Mouse (Mus musculus) thymus, postnatal 14 days (tissue): ENCODE results near the gene Cd68.
"Not testable (repeated sequence)": the region's sequence is repeated elsewhere in the genome, so short reads cannot be mapped to it uniquely, and the experiment has no call there.

Experiments
- DNase-seq: peaks from one replicate; pipeline ENCODE4 v3.0.0; 2021

Cd68 gene

DNA sequence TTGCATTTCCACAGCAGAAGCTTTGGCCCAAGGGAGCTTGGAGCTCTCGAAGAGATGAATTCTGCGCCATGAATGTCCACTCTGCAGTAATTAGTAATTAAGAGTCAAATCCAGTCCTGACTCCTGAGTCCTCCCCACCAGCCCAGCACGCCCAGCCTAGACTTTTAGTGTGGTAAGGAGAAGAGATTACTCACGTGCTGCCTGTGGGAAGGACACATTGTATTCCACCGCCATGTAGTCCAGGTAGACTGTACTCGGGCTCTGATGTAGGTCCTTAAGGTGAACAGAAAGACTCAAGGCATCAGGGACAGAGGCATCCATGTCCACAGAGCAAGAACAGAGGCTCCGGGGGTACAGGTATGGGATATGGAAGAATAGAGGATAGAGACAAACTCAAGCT, 1.1 kb downstream of the Cd68 start:
- DNase-seq: no peak

- no peak for DNase-seq
These were observed 2.2 kb downstream of the Cd68 start for GRCm38 (mm10) chr11:69663795-69664194.

DNA sequence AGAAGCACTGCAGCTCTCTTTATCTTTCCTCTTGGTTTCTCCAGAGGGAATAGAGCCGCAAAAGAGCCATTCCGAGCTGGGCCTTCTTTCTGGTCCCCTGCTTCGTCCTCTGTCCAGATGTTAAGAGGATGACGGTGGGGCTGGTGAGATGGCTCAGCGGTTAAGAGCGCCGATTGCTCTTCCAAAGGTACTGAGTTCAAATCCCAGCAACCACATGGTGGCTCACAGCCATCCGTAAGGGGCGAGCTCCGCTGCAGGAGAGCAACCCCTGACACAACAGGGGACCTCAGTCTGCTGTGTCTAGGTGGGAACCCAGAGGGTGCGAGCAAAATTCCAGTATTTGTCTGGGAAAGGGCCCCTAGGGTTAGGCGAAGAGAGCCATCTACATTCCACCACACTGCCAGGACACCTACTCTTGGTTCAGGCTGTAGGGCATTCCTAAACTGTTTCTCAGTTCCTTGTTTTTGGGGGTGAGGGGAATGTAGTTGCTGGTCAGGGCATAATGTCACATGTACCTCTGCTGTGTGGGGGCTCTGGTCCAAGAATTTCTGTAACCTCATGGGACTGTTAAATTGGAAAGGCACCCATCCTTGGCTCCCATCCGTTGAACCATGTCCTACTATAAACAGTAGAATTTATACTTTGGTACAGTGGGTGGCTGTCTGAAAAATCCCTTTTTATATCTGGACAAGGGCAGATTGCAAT, 2.8 kb downstream of the Cd68 start:
- DNase-seq: no peak

- peak; percentile 96 for DNase-seq
These were observed 3.6 kb downstream of the Cd68 start, which contains the start of gene Mpdu1 for GRCm38 (mm10) chr11:69662213-69662966. Mpdu1 (minus strand) TSS chr11:69662642.

DNA sequence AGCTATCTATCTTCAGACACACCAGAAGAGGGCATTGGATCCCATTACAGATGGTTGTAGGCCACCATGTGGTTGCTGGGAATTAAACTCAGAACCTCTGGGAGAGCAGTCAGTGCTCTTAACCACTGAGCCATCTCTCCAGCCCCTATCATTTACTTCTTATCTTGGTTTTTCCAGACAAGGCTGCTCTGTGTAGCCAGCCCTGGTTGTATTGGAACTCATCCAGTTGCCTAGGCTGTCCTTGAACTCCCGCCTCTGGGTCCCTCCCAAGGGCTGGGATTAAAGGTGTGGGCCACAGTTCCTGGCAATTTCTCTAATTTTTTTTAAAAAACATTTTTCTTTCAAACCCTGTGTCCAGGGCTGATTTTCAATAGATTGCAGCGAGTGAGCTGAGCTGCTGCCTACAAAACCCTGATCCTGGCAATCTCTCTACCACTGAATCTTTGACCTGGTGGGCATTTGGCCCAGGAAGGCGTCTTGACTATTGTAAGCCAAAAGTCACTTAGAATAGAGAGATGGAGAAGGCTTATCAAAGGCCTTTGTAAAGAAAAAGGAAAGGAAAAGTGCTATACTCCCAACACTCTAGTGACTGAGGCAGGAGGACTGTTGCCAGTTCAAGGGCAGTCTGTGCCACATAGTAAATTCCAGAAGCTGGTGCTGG, 4.6 kb downstream of the Cd68 start:
- DNase-seq: no peak

DNA sequence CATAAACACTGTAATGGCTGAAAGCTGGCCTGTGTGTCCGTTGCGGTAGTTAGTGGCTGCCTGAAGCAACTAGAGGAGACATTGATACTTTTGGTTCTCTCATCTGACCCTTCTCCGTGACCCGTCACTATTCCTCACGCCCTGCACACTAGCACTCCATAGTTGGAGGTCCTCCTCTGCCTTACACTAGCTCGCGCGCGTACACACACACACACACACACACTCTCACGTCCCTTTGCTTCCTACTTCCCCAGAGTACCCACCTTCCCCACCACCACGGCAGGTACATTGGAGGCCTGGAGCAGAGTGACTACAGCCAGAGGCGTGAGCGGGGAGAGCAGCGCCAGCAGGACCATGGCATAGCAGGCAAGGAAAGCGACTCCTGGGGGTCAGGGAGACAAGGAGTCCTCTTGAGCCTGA, 8.5 kb downstream of the Cd68 start:
- no peak for DNase-seq

DNA sequence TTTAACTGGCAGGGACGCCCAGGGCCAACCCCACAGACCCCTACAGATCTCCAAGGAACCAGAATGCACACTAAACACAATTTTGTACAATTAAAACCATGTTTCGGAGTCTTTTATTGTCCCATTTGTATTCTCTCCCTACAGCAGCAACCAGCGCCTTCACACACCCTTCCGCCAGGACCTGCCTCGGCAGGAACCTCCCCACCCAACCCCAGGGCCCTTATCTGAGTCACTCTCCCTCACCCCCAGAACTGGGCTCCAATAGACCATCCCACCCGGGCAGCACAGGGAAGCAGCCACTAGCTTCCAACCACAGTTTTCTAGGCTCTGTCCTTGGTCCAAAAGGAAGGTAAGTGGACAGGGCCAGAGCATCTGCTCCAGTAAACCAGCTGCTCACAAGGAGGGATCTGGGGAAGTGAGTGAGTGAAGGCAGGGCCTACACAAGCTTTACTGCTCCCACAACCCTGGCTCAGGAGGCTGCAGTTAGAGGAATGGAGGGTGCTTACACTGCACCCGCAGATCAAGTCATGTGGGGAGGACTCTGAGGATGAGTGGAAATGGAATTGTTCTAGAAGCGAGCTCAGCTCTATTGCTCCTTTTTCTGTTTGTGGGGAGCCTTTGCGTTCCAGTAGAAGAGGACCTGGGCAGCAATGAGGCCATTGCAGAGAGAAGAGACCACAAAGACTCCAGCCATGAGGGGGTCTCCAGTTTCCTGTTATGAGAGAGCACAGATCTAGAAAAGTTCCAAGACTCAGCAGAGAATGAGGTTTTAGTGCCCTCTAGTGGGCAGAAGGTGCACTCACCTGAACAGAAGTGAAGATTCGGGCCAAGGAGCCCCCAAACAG, 9.1 kb downstream of the Cd68 start:
- DNase-seq: peak; percentile 67

GRCm38 (mm10) chr11:69656065-69656455, 9.9 kb downstream of the Cd68 start:
- no peak for DNase-seq

- peak; percentile 47 for DNase-seq
These were observed 10.5 kb downstream of the Cd68 start, which contains the start of gene Sox15 for GRCm38 (mm10) chr11:69655264-69656064. Sox15 (plus strand) TSS chr11:69655314.

GRCm38 (mm10) chr11:69654760-69655159, 11.2 kb downstream of the Cd68 start:
- no peak for DNase-seq

DNA sequence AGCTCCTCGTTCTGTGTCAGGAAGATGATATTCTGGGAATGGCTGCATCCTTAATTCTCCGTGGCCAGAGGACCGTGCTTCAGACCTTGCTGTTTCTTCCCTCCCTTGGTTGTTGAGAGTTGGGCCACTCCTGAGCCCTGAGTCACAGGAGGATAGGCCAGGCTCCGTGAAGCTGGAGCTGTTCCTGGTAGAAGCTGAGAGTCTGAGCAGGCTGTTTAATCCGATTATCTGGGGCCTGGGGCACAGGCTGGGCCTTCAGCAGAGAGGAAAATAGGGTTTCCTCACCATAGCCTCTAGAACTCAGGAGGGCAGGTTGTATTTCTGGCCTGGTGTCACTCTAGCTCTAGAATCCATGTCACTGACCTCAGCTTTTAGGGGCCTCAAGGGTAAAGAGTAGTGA, 12.6 kb downstream of the Cd68 start:
- DNase-seq: no peak

DNA sequence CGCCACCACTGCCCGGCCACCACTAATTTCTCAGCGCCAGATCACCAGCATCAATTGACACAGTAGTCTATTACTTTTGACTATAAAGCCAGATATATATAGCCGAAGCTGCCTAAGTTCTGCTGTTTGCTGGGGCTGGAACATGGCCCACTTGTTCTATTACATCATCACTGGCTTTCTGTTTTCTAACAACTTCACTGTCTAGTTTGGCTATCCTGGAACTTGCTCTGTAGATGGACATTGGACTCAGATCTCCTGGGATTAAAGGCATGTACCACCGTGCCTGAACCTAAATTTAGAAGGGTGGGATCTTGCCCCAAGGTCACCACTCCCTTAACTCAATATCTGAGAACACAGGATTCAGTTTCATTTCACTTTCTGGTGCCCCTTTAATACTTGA, 20.1 kb downstream of the Cd68 start:
- DNase-seq: no peak

GRCm38 (mm10) chr11:69635471-69635870, 30.5 kb downstream of the Cd68 start:
- no peak for DNase-seq

DNA sequence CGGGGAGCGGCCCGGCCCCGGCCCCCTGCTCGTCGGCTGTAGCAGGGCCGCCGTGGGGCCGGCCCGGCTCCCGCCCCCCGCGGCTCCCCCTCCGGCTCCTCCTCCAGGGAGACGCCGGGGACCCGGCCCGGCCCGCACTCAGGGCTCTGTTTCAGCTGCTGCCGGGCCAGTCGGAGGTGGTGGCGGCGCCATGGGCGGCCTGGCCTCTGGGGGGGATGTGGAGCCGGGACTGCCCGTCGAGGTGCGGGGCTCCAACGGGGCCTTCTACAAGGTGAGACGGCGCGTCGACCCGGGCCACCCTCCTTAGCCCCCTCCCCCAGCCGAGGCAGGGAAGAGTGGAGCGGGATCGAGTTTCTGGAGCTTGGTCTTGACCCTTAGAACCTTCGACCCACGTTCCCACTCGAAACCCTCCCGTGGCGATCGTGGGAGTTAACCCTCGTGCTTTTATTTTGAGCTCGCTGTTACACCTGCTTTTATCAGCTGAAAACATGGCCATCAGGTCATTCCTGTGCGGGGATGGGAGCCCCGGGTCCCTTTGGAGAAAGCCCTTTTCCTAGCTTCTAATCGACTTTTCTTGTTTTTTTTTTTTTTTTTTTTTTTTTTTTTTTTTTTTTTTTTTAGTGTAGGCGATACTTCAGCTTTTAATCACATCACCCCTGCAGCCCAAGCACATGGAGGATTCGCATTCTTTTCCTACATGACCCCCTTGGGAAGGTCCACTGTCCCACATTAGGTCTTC, 32.7 kb downstream of the Cd68 start:
- no peak for DNase-seq

- DNase-seq: peak; percentile 100
These were observed 33.5 kb downstream of the Cd68 start, which contains the start of gene Fxr2 for GRCm38 (mm10) chr11:69632284-69633089. Fxr2 (plus strand) TSS chr11:69632990.

GRCm38 (mm10) chr11:69629802-69630201, 36.2 kb downstream of the Cd68 start:
- peak; percentile 21 for DNase-seq

DNA sequence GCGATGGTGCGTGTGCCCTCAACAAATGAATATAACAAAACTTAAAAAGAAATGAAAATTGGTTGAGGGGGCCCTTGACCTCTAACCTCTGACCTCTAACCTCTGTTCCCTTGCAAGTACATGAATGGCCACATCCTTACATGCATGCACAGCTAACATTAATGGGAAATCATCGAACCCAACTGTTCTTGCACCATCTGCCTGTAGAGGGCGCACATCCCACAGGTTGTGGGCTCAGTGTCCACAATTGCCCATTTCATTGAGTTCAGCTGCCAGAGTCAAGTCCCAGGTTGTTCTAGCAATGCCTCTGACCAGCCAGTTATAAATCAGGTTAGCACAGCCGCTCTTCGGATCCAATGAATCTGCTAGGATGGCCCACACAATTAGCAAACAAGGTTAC, 37.7 kb downstream of the Cd68 start:
- peak; percentile 71 for DNase-seq

- DNase-seq: not testable (repeated sequence)
These were observed 41.6 kb downstream of the Cd68 start for GRCm38 (mm10) chr11:69624339-69624738.

GRCm38 (mm10) chr11:69623006-69623405, 42.9 kb downstream of the Cd68 start:
- DNase-seq: no peak

- DNase-seq: no peak
These were observed 43.5 kb downstream of the Cd68 start for GRCm38 (mm10) chr11:69622406-69622805.
